Mouse (Mus musculus): Measurements from ENCODE around the gene Shf.
"Not testable (repeated sequence)": the region's sequence is repeated elsewhere in the genome, so short reads cannot be mapped to it uniquely, and the experiment has no call there.

The Shf gene

DNA sequence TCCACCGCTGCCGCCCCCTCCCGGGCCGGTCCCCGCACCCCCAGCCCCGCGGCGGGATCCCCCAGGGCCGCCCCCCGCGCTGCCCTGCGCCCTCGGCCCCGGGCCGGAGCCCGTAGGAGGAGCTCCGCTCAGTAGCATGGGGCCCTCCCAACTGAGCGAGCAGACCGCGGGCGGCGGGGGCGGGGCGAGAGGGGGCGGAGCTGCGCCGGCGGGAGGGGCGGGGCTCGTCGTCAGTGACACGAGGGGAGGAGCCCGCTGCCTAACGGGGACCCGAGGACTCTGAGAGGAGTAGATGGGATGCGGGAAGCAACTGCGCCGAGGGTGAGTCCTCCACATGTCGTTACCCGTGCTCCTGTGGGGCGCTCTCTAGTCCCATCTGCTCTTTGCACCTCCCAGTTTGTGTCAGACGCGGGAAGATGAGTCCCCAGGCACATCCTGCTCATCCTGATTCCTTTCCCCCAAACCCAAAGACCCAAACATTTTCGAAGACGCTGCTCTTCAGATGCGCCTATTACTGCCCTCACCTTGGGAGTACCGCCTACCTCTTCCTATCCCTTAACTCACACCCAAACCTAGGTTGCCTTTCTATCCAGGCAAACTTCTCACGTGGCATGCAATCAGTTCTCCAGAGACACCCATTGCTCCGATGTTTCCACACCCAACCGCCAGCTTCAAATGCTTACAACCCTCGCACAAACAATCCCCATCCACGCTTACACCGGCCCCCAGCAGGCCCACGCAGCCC, at the start of gene Shf:
Shf (minus strand) TSS at position 168 of the 745 bp plus-strand sequence.
- DNase-seq: peak; percentile 90 to 96

DNA sequence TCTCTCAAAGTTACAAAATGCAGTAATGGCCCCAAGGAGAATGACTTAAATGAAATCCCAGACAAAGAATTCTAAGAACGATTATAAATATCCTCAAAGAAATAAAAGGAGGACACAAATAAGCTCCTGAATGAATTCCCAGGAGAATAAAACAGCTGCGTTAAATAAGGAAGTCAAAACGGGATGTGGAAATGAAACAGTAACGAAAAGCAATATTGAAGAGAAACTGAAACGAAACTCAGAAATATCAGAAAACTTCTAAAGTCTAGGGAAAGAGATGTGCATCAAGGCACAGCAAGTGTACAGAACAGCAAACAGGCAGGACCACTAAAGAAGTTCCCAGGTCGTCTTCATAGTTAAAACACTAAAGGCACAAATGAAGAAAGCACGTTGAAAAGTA, 40.0 kb upstream of the Shf start:
- no peak for DNase-seq

DNA sequence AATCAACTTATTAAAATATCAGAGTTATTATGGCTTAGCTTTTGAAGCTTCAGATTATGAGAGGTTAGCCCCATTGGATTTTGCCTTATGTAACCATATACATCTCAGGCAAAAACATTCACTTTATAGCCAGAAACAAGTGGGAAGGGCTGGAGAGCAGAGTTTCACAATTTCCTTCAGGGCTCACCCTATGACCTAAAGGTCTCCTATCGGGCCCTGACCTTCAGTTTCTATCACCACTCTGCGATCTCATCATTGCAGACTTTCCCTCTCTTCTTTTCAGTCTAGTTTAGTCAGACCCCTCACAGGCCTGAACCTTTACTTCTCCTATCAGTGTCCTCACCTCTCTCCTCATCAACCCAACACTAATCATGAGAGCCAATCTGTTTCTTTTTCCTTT, 38.6 kb upstream of the Shf start:
- no peak for DNase-seq

DNA sequence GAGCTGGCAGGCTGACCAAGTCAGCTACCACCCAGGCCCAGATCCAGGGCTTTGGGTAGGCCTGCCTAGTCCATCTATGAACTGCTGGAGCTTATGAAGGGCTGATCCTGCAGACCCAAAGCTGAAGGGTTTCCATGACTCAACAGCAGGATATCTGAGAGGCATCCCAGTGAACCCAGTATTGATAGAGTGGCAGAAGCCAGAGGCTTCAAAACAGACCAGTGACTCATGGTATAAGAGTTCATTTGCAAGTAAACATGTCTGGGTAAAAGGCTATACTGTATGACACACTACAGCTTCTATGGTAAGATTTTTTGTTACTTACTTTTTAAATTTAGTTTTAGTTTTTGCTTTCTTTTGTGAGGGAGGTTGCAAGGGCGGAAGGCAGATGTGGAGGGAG, 27.2 kb upstream of the Shf start:
- no peak for DNase-seq

DNA sequence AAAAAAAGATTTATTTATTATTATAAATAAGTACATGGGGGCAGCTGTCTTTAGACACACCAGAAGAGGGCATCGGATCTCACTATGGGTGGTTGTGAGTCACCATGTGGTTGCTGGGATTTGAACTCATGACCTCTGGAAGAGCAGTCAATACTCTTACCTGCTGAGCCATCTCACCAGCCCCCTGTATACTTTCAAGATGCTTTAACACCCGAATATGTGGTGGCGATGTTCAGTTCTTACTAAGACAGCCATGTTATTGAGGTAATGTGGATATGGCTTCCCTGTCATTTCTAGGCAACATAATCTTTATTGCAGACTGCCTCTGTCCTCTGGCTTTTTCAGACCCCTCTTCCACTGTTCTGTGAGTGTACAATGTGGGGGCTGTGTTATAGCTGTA, 18.2 kb upstream of the Shf start:
- DNase-seq: not testable (repeated sequence)

DNA sequence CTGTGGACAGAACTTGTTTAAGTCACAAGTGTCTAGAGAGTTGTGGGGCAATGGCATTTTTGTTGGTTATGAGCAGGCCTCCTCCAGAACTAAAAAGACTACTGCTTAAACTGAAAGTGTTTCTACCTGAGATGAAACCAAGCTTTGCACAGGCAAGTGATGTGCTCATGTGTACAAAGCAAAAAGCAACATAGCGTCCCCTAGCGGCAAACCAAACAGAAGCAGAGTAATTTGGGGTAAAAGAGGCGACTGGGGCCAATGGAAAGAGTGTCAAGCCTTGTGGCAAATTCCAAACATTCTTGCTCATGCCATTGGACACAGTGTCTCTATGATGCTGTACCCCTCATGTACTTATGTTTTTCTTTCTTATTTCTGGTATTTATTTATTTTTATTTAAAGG, 16.1 kb upstream of the Shf start:
- no peak for DNase-seq

DNA sequence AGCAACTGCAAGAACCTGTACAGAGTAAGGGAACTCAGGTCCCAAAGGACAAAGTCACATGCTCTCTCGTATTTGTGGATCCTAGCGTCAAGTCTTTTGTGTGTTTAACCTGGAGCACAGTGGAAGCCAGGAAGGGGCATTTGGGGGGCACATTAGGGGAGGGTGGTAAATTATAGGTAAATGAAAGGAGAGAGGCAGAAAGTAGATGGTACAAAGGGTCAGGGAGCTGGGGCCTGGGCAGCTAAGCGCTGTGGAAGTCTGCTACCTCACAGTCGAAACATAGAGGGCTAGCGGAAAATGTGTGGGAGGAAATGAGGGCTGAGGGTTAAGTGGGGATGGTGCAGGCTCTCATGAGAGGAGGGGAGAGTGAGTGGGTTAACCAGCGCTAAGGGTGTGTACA, 13.2 kb upstream of the Shf start:
- no peak for DNase-seq

DNA sequence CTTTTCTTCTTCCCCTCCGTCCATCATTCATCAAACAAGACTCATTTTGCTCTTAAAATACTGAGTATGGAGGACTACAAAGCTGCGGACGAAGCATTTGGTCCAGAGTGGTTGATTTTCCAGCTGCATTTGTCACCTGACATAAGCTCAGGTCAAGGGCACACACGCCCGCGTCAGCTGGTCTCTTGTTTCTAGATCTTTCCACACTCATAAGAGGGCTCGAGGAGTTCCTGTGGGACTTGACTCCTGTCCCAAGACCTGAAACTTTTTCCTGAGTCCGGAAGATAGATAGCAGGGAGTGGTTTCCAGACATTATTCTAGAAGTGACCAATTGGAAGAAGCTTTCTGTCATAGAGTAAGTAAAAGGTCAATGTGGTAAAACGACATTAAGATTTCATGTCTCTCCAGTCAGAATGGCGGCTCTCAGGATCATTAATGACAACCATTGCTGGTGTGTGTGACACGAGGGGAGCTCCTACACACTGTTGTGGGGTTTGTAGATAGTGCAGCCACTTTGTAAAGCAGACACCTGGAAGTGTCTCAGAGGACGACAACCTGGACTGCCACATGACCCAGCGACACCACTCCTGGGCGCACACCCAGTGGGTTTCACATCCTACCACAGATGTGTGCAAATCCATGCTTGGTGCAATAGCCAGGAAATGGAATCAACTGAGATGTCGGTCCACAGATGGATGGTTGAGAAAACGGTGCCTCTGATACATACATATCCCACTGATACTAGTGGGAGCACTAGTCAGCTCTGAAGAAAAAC, 12.6 kb upstream of the Shf start:
- no peak for DNase-seq

DNA sequence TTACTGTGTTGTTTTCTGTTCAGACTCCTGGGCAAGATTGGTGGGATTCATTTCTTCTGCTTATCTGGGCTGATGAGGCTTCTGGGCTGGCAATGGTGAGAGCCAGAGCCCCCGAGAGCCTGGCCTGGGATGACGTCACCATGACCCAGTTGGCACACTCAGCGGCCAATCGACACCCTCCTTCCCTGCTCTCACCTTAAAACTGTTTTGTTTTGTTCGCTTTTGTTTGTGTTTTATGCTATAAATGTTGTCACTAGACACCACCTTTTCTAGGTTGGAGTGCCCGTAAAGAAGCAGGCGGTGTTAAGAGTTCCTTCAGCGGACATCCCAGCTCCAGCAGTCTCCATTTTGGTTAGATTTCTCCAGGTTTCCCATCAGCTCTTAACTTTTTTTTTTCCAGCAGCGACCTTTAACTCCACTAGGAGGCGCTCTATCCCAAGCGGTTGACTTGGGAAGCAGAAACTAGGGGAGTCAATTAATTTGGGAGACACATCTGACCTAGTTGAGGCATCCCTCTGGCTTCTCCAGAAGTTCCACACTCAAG, 11.9 kb upstream of the Shf start:
- DNase-seq: peak; percentile 68 to 72

DNA sequence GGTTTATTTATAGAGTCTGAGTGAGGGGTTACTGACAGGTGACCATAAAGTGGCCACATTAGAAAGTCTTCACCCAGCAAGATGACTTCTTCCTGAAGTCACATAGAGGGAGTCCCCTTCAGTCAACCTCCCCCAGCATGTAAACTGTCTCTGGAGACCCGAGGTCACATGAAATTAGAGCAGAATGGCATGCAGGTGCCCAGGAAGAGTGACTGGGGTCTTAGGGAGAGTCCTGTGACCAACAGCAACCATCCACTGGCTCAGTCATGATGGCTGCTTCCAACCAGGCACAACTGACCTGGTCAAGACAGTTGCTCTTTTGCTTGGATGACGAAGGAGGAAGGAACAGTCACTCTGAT, 10.3 kb upstream of the Shf start:
- no peak for DNase-seq

DNA sequence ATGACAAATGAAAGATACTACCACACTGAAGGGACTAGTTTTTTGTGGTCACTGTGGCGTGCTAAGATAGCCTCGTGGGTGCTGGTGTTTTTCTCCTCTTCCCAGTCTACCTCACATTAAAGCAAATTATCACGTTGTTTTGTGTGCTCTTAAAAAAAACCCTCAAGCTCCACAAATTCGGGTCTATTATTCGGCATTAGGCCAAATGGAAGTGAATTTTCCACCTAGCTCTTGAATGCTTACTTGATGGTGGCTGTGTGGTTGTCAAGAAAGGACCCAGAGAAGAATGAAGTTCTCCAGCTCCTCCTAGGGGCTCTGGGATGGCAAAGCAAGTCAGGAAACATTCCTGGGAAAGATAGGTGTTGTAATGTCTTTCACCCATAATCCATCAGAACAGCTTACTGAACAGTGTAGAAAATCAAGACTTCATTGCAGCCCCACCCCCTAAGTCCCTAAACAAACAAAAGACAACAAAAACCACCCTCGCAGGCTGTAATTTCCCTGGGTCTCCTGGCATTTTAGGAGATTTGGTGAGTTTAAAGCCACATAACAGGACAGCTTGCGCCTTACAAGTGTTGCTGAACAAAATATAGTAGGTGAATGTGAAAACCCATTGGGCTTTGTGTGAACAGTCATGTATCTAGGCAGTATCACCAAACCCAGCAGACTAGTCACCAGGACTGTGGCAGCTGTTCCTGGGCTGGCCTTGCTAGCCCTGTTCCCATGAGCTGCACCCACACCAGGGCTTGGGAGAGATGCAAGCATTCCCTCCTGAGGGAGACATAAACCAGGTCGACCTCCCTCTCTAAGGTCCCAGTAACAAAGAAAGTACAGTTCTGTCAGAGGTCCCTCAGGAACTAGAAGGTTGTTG, 9.7 kb upstream of the Shf start:
- peak in 1 of 2 experiments; percentile 52 for DNase-seq

DNA sequence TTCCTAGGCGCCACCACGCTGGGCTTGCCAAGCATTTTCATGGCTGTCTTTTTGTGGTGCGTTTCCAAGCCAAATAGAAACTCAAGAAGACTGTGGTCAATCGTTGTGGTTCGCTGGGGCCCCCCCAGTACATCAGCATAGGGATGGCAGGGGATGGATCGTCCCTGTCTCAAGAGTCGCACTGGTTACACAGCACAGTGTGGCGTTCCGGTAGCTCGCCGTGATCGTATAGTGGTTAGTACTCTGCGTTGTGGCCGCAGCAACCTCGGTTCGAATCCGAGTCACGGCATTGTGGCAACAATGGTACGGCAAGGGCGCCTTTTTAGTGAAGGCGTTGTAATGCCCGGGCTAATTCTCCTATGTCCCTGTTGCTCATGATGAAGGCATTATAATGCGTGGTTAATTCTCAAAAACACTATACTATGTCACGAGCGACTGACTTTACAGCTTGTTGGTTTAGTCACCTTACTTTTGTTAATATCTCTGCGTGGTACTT, 8.8 kb upstream of the Shf start:
- DNase-seq: peak; percentile 73 to 77

DNA sequence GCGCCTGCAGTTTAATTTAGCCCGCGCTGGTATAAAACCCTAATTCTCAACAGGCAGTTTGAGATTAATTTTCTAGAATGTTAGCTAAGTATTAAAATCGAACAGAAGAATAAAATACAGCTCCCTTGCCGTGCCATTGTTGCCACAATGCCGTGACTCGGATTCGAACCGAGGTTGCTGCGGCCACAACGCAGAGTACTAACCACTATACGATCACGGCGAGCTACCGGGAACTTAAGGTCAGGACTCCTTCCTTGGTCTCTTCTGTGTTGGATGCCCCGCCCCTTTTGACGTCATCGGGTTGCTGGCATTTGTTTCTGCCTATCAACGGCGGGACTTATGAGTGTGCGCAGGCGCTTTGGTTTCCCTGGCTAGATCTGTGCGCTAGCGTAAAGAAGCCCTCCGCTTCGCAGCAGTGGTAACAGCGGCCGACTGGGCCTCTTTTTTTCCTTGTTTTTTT, 8.3 kb upstream of the Shf start:
- peak; percentile 95 to 99 for DNase-seq

DNA sequence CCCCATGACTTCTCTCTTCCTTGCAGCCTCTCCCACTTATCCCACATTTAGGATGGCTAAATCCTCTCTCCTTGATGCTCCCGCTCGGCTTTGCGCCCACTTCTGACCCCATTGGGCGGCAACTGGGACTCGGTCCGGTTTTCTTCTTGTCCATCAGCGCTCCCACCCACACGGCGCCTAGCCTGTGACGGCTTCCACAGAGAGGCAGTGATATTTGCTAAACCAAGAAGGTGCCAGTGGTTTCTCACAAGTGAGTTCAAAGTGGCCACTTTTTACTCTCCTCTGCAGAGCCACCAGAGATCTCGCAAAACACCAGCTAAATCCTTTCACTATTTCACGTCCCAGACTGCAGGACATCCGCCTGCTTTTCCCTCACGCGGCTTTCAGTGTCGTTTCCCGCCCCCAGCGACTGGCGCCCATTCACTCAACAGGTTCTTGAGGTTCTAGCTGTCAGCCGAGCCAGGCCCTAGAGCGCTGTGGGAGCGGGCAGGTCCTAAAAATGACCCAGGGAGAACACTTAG, 7.1 kb upstream of the Shf start:
- DNase-seq: peak; percentile 48 to 51

DNA sequence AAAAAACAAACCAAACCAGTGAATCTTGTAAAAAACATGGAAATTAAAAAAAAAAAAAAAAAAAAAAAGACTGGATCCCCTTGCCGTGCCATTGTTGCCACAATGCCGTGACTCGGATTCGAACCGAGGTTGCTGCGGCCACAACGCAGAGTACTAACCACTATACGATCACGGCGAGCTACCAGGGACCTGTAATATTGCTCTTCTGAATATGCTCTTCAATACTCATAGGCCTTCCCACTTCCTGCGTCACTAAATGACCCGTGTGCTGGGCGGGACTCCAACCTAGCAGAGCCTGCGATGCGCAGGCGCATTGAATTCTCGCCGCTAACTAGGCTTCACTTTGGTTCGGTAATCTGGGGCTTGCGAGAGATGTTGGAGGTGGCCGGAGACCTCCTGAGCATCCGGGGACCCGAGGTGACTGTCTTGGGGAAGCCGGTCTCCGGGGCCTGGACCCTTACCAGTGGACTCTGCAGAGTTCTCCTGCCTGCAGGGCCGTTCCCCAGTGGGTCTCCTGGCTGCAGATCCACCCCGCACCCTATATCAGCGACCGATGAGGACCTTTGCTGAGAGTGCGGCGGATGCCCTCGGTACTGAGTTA, 6.5 kb upstream of the Shf start:
- peak; percentile 95 to 99 for DNase-seq

DNA sequence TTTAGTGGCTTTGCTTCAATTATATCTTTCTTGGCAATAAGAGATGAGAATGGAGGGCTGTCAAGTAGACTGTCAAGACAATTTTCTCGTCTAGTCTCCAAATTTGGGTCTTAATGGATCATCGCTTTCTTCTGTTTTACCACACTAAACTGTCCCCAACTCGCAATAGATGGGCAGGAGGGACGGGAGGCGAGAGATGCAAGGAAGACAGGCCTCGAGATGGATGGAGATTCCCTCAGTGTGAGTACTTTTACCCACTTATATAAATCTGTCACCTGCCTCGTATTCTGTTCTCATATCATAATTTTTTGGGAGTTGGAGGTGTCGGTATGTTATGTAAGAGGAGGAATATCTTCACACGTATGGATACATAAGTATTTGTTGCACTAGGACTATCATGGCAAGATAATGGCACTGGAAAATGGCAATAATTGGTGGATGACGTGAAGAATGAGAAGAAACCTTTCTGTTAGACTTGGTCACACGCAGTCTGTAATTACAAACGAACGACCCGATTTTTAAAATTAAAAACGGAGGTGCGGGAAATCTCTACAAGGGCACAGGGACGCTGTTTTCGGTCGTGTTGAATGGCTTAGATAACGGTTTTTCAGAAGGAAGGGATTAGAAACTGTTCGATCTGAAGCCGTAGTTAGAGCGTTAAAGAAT, 5.8 kb upstream of the Shf start:
- DNase-seq: peak in 1 of 2 experiments; percentile 51

DNA sequence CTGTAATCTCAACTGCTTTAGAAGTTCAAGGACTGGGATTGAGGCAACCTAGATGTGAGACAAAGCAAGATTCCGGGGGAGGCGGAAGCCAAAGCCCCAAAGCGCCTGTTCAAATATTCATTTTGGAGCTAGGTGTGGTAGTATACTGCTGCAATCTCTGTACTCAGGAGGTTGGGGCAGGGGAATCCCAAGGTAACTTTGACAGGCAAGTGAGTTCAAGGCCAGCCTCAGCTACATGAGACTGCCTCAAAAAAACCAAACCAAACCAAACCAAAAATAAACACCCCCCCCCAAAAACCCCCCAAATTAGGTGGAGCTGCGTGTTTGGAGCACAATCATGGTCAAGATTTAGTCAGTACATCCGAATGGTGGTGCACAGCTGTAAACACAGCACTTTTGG, 5.0 kb upstream of the Shf start:
- no peak for DNase-seq

DNA sequence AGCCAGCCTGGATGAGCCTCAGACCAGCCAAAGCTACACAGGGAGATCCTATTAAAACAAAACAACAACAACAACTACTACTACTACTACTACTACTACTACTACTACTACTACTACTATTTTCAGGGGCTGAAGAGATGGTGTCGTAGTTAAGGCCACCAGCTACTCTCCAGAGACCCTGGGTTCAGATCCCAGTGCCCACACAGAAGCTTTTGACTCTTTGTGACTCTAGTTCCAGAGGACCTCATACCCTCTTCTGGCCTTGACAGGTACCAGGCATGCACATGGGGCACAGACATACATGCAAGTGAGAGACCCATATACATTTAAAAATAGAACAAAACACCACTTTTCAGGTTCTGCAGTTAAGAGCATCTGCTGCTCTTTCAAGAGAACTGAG, 3.6 kb upstream of the Shf start:
- no peak for DNase-seq

DNA sequence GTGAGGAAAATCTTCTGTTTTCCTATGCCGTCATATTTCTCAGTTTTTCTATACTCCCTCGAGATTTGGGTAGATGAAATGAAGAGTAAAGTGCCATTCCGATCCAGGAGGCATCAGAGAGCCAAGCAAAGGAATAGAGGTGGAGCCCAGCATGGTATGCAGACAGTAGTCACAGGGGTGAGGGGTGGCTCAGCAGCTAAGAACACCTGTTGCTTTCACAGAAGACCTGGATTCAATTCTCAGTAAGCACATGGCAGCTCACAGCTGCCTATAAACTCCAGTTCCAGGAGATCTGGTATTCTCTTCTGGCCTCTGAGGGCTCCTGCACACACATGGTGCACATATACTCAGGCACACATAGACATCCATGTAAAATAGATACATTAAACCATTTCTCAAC, 3.1 kb upstream of the Shf start:
- DNase-seq: no peak

DNA sequence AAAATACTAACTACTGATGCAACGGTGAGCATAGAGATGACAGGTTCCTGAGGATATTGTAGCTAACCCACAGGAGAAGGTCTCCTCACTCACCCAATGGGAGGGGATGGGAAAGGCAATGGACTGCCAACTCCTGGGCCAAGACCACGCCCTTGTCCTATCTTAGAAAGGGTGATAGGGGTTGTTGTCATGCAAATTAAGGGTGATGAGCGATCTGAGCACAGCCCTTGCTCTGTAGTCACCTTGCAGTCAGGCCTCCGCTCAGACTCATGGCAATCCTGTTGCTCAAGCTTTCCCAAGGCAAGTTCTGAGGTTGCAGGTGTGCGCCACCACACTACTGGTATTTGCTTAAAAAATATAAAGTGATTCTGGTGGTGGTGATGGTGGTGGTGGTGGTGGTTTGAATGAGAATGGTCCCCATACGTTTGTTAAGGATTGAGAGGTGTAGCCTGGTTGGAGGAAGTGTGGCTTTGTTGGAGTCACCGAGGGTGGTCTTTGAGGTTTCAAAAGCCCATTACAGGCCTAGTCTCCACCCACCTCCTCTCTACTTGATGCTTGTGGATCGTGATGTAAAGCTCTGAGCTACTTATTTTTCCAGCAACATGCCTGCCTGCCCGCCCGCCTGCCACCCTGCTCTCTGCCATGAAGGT, 1.3 kb upstream of the Shf start:
- DNase-seq: no peak

Measured in cerebellum, postnatal 36 days (tissue).